In genomic region chr7:44975117-44975419, GRCm38 (mm10) we compare ENCODE assay signal across 10 mouse cellular contexts. TPM values are rescaled to one million over a fixed set of nuclear protein-coding genes. Genes with fewer than 3 reads are reported as not detected.
DNase-seq lines count a peak whose midpoint lies in the region; ATAC-seq lines count a peak whose summit lies in the region.
"Had no signal": no experiment of that assay in that cellular context is flagged by ENCODE, and none has a peak within 500 bp of the region (broad histone marks: within the 10 kb centered on the region; RNA-seq: fewer than 3 reads in every experiment).

No protein-coding gene starts in this region.

- H3K4me2 ChIP-seq in heart, embryonic 12.5 days = peak overlapping the region; percentile 77
- H3K4me2 ChIP-seq in hindbrain, embryonic 12.5 days (replicated peaks) = peak overlapping the region; percentile 82

- DNase-seq in heart, postnatal 10 days = no peak
- no peak for DNase-seq in embryonic facial prominence, embryonic 10.5 days (ENCODE audit: low spot score)
- DNase-seq in midbrain, embryonic 10.5 days (ENCODE audit: low spot score) = no peak
- no peak for DNase-seq in Muller cell, postnatal 12 days (ENCODE audit: inconsistent ontology term)
- DNase-seq in adrenal gland, postnatal 10 days = no peak
- no peak for DNase-seq in thymus, postnatal 25 days

- peaks cover 47% of the 10 kb centered on the region for H3K36me3 ChIP-seq in heart, embryonic 12.5 days
- peaks cover 51% of the 10 kb centered on the region for H3K36me3 ChIP-seq in embryonic facial prominence, embryonic 10.5 days (replicated peaks)
- peaks cover 50% of the 10 kb centered on the region for H3K36me3 ChIP-seq in hindbrain, embryonic 12.5 days
- peaks cover 48% of the 10 kb centered on the region for H3K36me3 ChIP-seq in midbrain, embryonic 10.5 days

- WGBS in heart, embryonic 12.5 days = 24% methylated on average over 6 of the region's 6 CpGs
- WGBS in embryonic facial prominence, embryonic 10.5 days = 30% methylated on average over 6 of the region's 6 CpGs
- WGBS in hindbrain, embryonic 12.5 days = 26% methylated on average over 6 of the region's 6 CpGs
- WGBS in midbrain, embryonic 10.5 days = 27% methylated on average over 6 of the region's 6 CpGs

- H3K9me3 ChIP-seq in heart, embryonic 12.5 days (replicated peaks) = no peaks in the 10 kb centered on the region
- no peaks in the 10 kb centered on the region for H3K9me3 ChIP-seq in embryonic facial prominence, embryonic 10.5 days
- no peaks in the 10 kb centered on the region for H3K9me3 ChIP-seq in hindbrain, embryonic 12.5 days (replicated peaks)
- H3K9me3 ChIP-seq in midbrain, embryonic 10.5 days (replicated peaks) = no peaks in the 10 kb centered on the region

- H3K27ac ChIP-seq in heart, embryonic 12.5 days (ENCODE audit: poor library complexity, severe bottlenecking) = peak overlapping the region; percentile 5; the same call in 1 of the 2 replicates
- no peak overlapping the region for H3K27ac ChIP-seq in embryonic facial prominence, embryonic 10.5 days (replicated peaks)
- peak overlapping the region; percentile 94 for H3K27ac ChIP-seq in hindbrain, embryonic 12.5 days
- H3K27ac ChIP-seq in midbrain, embryonic 10.5 days (replicated peaks) = peak overlapping the region; percentile 24; the same call in 1 of the 2 replicates

- no peaks in the 10 kb centered on the region for H3K27me3 ChIP-seq in heart, embryonic 12.5 days (replicated peaks)
- no peaks in the 10 kb centered on the region for H3K27me3 ChIP-seq in embryonic facial prominence, embryonic 10.5 days (replicated peaks; ENCODE audit: low read depth, poor library complexity, severe bottlenecking)
- no peaks in the 10 kb centered on the region for H3K27me3 ChIP-seq in hindbrain, embryonic 12.5 days
- no peaks in the 10 kb centered on the region for H3K27me3 ChIP-seq in midbrain, embryonic 10.5 days (ENCODE audit: low read depth, poor library complexity, severe bottlenecking)

- H3K9ac ChIP-seq in heart, embryonic 12.5 days = no peak overlapping the region
- H3K9ac ChIP-seq in hindbrain, embryonic 12.5 days = no peak overlapping the region

- H3K4me3 ChIP-seq in heart, embryonic 12.5 days = no peak overlapping the region
- peak overlapping the region; percentile 65; the same call in 1 of the 2 replicates for H3K4me3 ChIP-seq in embryonic facial prominence, embryonic 10.5 days
- H3K4me3 ChIP-seq in hindbrain, embryonic 12.5 days = no peak overlapping the region
- H3K4me3 ChIP-seq in midbrain, embryonic 10.5 days = peak overlapping the region; percentile 55

- no peak for ATAC-seq in heart, embryonic 12.5 days (ENCODE audit: insufficient number of reproducible peaks, low FRiP score)
- no peak for ATAC-seq in hindbrain, embryonic 12.5 days (ENCODE audit: low FRiP score)

- H3K4me1 ChIP-seq in heart, embryonic 12.5 days (replicated peaks) = peaks cover 27% of the 10 kb centered on the region
- peaks cover 40% of the 10 kb centered on the region for H3K4me1 ChIP-seq in embryonic facial prominence, embryonic 10.5 days
- peaks cover 32% of the 10 kb centered on the region for H3K4me1 ChIP-seq in hindbrain, embryonic 12.5 days
- H3K4me1 ChIP-seq in midbrain, embryonic 10.5 days = peaks cover 58% of the 10 kb centered on the region

- intact Hi-C loops in heart, postnatal 10 days (cut with DNase I) = no loop called here

RNA-seq across cellular contexts. Expression of gene Cpt1c, which starts 0.4 kb away (rescaled TPM):
- 10.7 and 11.5 TPM in 2 replicates for polyA plus RNA-seq in heart, embryonic 12.5 days (2016; fragmentation: Nextera tagmentation; extraction: Ambion mirVana)
- total RNA-seq in heart, postnatal 10 days (2021) = 1 to 10 TPM; 4.1 to 6.2 TPM
- 18.5 and 18.8 TPM in 2 replicates for polyA plus RNA-seq in embryonic facial prominence, embryonic 10.5 days (2016; fragmentation: Nextera tagmentation; extraction: Ambion mirVana)
- polyA plus RNA-seq in hindbrain, embryonic 12.5 days (2016; fragmentation: Nextera tagmentation; extraction: Ambion mirVana) = 42.8 and 44.2 TPM in 2 replicates
- polyA plus RNA-seq in midbrain, embryonic 10.5 days (2016; fragmentation: Nextera tagmentation; extraction: Ambion mirVana) = 22.3 and 26.8 TPM in 2 replicates
- total RNA-seq in adrenal gland, postnatal 10 days (2021) = 10 to 100 TPM in 1 of 2 experiments, 1 to 10 TPM in 1; 9.8 to 15.3 TPM

RNA-seq across cellular contexts. Expression of gene Prmt1, which starts 11.3 kb away (rescaled TPM):
- polyA plus RNA-seq in heart, embryonic 12.5 days (2016; fragmentation: Nextera tagmentation; extraction: Ambion mirVana) = 377 and 394 TPM in 2 replicates
- 100 to 1,000 TPM; 198 to 216 TPM for total RNA-seq in heart, postnatal 10 days (2021)
- 968 and 991 TPM in 2 replicates for polyA plus RNA-seq in embryonic facial prominence, embryonic 10.5 days (2016; fragmentation: Nextera tagmentation; extraction: Ambion mirVana)
- 551 and 566 TPM in 2 replicates for polyA plus RNA-seq in hindbrain, embryonic 12.5 days (2016; fragmentation: Nextera tagmentation; extraction: Ambion mirVana)
- polyA plus RNA-seq in midbrain, embryonic 10.5 days (2016; fragmentation: Nextera tagmentation; extraction: Ambion mirVana) = 908 and 945 TPM in 2 replicates
- 100 to 1,000 TPM; 254 to 258 TPM for total RNA-seq in adrenal gland, postnatal 10 days (2021)

RNA-seq across cellular contexts. Expression of gene Irf3, which starts 22.4 kb away (rescaled TPM):
- 59.5 and 60.8 TPM in 2 replicates for polyA plus RNA-seq in heart, embryonic 12.5 days (2016; fragmentation: Nextera tagmentation; extraction: Ambion mirVana)
- 10 to 100 TPM; 34.1 to 47.9 TPM for total RNA-seq in heart, postnatal 10 days (2021)
- polyA plus RNA-seq in embryonic facial prominence, embryonic 10.5 days (2016; fragmentation: Nextera tagmentation; extraction: Ambion mirVana) = 70.3 and 77.5 TPM in 2 replicates
- 62.7 and 74.3 TPM in 2 replicates for polyA plus RNA-seq in hindbrain, embryonic 12.5 days (2016; fragmentation: Nextera tagmentation; extraction: Ambion mirVana)
- polyA plus RNA-seq in midbrain, embryonic 10.5 days (2016; fragmentation: Nextera tagmentation; extraction: Ambion mirVana) = 69.5 and 71.2 TPM in 2 replicates
- 10 to 100 TPM; 80.3 to 89.6 TPM for total RNA-seq in adrenal gland, postnatal 10 days (2021)

RNA-seq across cellular contexts. Expression of gene Bcl2l12, which starts 23.4 kb away (rescaled TPM):
- 42.1 and 42.5 TPM in 2 replicates for polyA plus RNA-seq in heart, embryonic 12.5 days (2016; fragmentation: Nextera tagmentation; extraction: Ambion mirVana)
- total RNA-seq in heart, postnatal 10 days (2021) = 10 to 100 TPM; 14.5 to 15.9 TPM
- polyA plus RNA-seq in embryonic facial prominence, embryonic 10.5 days (2016; fragmentation: Nextera tagmentation; extraction: Ambion mirVana) = 87.0 and 90.7 TPM in 2 replicates
- 46.7 and 46.8 TPM in 2 replicates for polyA plus RNA-seq in hindbrain, embryonic 12.5 days (2016; fragmentation: Nextera tagmentation; extraction: Ambion mirVana)
- polyA plus RNA-seq in midbrain, embryonic 10.5 days (2016; fragmentation: Nextera tagmentation; extraction: Ambion mirVana) = 77.4 and 78.4 TPM in 2 replicates
- total RNA-seq in adrenal gland, postnatal 10 days (2021) = 10 to 100 TPM; 15.8 to 16.2 TPM

RNA-seq across cellular contexts. Expression of gene Tsks, which starts 32.1 kb away (rescaled TPM):
- polyA plus RNA-seq in heart, embryonic 12.5 days (2016; fragmentation: Nextera tagmentation; extraction: Ambion mirVana) = 0.19 TPM in 1 of 2 replicates, not detected in the other
- total RNA-seq in heart, postnatal 10 days (2021) = not detected
- 0.14 and 0.30 TPM in 2 replicates for polyA plus RNA-seq in embryonic facial prominence, embryonic 10.5 days (2016; fragmentation: Nextera tagmentation; extraction: Ambion mirVana)
- not detected in 2 replicates for polyA plus RNA-seq in hindbrain, embryonic 12.5 days (2016; fragmentation: Nextera tagmentation; extraction: Ambion mirVana)
- 0.11 and 0.14 TPM in 2 replicates for polyA plus RNA-seq in midbrain, embryonic 10.5 days (2016; fragmentation: Nextera tagmentation; extraction: Ambion mirVana)
- total RNA-seq in adrenal gland, postnatal 10 days (2021) = not detected
- total RNA-seq: liver, adult 2 months had no signal
- polyA plus RNA-seq: spleen, adult 2 months had no signal

Comparison
In these comparisons a context has a peak if more than half of its experiments do, and no peak if none do; other contexts are left out.
1. H3K4me3 ChIP-seq: peak in embryonic facial prominence, embryonic 10.5 days (single experiment) and midbrain, embryonic 10.5 days (single experiment); none in heart, embryonic 12.5 days (single experiment) and hindbrain, embryonic 12.5 days (single experiment).